Mouse (Mus musculus) heart, postnatal 0 days (tissue): ENCODE results near the gene Prpsap1. TPM values are rescaled to one million over a fixed set of nuclear protein-coding genes. Genes with fewer than 3 reads are reported as not detected.
"Not testable (repeated sequence)": the region's sequence is repeated elsewhere in the genome, so short reads cannot be mapped to it uniquely, and the experiment has no call there.

Source experiments
- ATAC-seq: fragments of 200-750 bp; cut with Nextera tagmentation; 2 replicates; pipeline ENCODE4 v1.8.0; 2017; ENCODE audit warnings: low read depth, moderate number of reproducible peaks, moderate library complexity; ENCODE audit not compliant: insufficient read depth
- DNase-seq: peaks from one replicate; pipeline ENCODE4 v3.0.0-alpha.2; 2016; ENCODE audit warnings: low spot score
- H3K27ac ChIP-seq: fragments of 300-500 bp; sonication (generic); 2 replicates; pipeline ENCODE4 v1.5.1; 2014; ENCODE audit warnings: low read depth, mild to moderate bottlenecking
- H3K27me3 ChIP-seq: fragments of 300-500 bp; sonication (generic); 2 replicates; pipeline ENCODE4 v1.6.1; 2014; ENCODE audit warnings: low read length, mixed read lengths; ENCODE audit not compliant: control insufficient read depth, insufficient read depth
- H3K36me3 ChIP-seq: fragments of 300-500 bp; sonication (generic); replicated peaks from 2 replicates; pipeline ENCODE4 v1.6.1; 2014; ENCODE audit warnings: low read length, mixed read lengths; ENCODE audit not compliant: control insufficient read depth, insufficient read depth
- H3K4me1 ChIP-seq: fragments of 300-500 bp; sonication (generic); 2 replicates; pipeline ENCODE4 v1.6.1; 2014; ENCODE audit warnings: antibody characterized with exemption; ENCODE audit not compliant: control insufficient read depth, insufficient read depth
- H3K4me2 ChIP-seq: fragments of 300-500 bp; sonication (generic); 2 replicates; pipeline ENCODE4 v1.6.1; 2014; ENCODE audit warnings: low read depth, mild to moderate bottlenecking, low read length, moderate library complexity
- H3K4me3 ChIP-seq: fragments of 300-500 bp; sonication (generic); 2 replicates; pipeline ENCODE4 v1.5.1; 2014; ENCODE audit warnings: low read depth, low read length
- H3K9ac ChIP-seq: fragments of 300-500 bp; sonication (generic); replicated peaks from 2 replicates; pipeline ENCODE4 v1.6.1; 2014; ENCODE audit warnings: low read depth, low read length, mixed read lengths
- H3K9me3 ChIP-seq: fragments of 300-500 bp; sonication (generic); replicated peaks from 2 replicates; pipeline ENCODE4 v1.6.1; 2016; ENCODE audit warnings: low read length; ENCODE audit not compliant: control insufficient read depth
- CTCF ChIP-seq: IDR thresholded peaks from 2 replicates; pipeline ENCODE4 v1.5.1; 2016; ENCODE audit warnings: antibody characterized with exemption, control low read depth, low read depth
- EP300 ChIP-seq: IDR thresholded peaks from 2 replicates; pipeline ENCODE4 v1.6.1; 2016; ENCODE audit warnings: antibody characterized with exemption, low read depth
- WGBS: fragments of 180-500 bp; shearing (Covaris S2); extraction: QIAGEN DNeasy Blood & Tissue Kit; methylation state at CpG from one replicate; pipeline ENCODE4 v1.1.7; 2014; 5-methylcytosine and 5-hydroxymethylcytosine counted together
- polyA plus RNA-seq: library from polyadenylated mRNA; unstranded; fragments of >200 nt; fragmentation: Nextera tagmentation; extraction: Ambion mirVana; gene quantifications from 2 replicates; pipeline ENCODE4 v1.2.1, GENCODE M21; 2015
- total RNA-seq: library from RNA; depleted of rRNA; stranded (reverse); fragments of >200 nt; gene quantifications from 2 replicates; pipeline ENCODE4 v1.2.3, GENCODE M21; 2014; ENCODE audit warnings: low replicate concordance

The Prpsap1 gene
- total and polyA plus RNA-seq, 2 experiments from 2014 or later = 43.3 to 59.2 TPM

GRCm38 (mm10) chr11:116476041-116476440 lies 18.0 kb downstream of the Prpsap1 start:
- Histone ChIP-seq H3K9me3 (no peaks in the 10 kb centered on the region), H3K4me1 (no peaks in the 10 kb centered on the region), H3K4me2 (no peak overlapping the region), H3K27me3 (no peaks in the 10 kb centered on the region), H3K36me3 (peaks cover 89% of the 10 kb centered on the region), H3K27ac (peak overlapping the region; percentile 57), H3K9ac (no peak overlapping the region), H3K4me3 (no peak overlapping the region)
- DNase-seq = no peak
- 77% methylated on average over 10 of the region's 10 CpGs for WGBS
- no peak for TF ChIP-seq CTCF
- no peak for TF ChIP-seq EP300
- ATAC-seq = no peak

DNA sequence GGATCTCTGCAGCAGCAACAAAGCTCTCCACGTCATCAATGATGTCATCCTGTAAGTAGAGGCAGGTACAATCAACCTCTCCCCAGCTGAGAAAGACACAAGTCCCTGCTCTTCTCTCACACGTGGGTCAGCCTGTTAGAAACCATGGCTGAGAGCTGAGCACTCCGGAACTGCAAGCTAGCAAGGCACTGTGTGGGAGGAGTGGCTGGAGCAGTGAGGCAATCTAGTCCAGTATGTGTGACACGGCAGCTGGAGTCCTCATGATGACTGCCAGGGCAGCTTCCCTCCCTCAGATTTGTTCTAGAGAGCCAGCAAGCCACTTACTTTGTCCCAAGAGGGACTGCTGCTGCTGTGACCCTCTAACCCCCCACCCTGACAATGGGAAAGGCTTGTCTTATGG lies 21.7 kb downstream of the Prpsap1 start:
- DNase-seq (no peak), ATAC-seq (no peak)
- Histone ChIP-seq H3K4me2 (no peak overlapping the region), H3K27me3 (no peaks in the 10 kb centered on the region), H3K9me3 (no peaks in the 10 kb centered on the region), H3K4me3 (no peak overlapping the region), H3K4me1 (peaks cover 4% of the 10 kb centered on the region; the same call in 1 of the 2 replicates), H3K9ac (no peak overlapping the region), H3K27ac (no peak overlapping the region), H3K36me3 (peaks cover 65% of the 10 kb centered on the region)
- TF ChIP-seq CTCF (no peak), EP300 (no peak)
- WGBS = 56% methylated on average over 4 of the region's 4 CpGs

- DNase-seq (peak; percentile 58), ATAC-seq (peak; percentile 80)
- no peaks in the 10 kb centered on the region for H3K9me3 ChIP-seq
- no peaks in the 10 kb centered on the region for H3K27me3 ChIP-seq
- no peak overlapping the region for H3K4me2 ChIP-seq
- no peak overlapping the region; the same call in 1 of the 2 replicates for H3K9ac ChIP-seq
- no peak overlapping the region for H3K4me3 ChIP-seq
- H3K4me1 ChIP-seq = peaks cover 4% of the 10 kb centered on the region; the same call in 1 of the 2 replicates
- 39% methylated on average over 4 of the region's 4 CpGs for WGBS
- TF ChIP-seq CTCF = no peak
- no peak for TF ChIP-seq EP300
- H3K27ac ChIP-seq = peak overlapping the region; percentile 70
- peaks cover 51% of the 10 kb centered on the region for H3K36me3 ChIP-seq
These were observed 23.1 kb downstream of the Prpsap1 start for GRCm38 (mm10) chr11:116470896-116471295.

GRCm38 (mm10) chr11:116470249-116470648 lies 23.8 kb downstream of the Prpsap1 start:
- peaks cover 4% of the 10 kb centered on the region; the same call in 1 of the 2 replicates for H3K4me1 ChIP-seq
- H3K4me2 ChIP-seq = no peak overlapping the region
- peaks cover 45% of the 10 kb centered on the region for H3K36me3 ChIP-seq
- peak overlapping the region; percentile 70 for H3K27ac ChIP-seq
- H3K9ac ChIP-seq = peak overlapping the region; percentile 42; the same call in 1 of the 2 replicates
- H3K4me3 ChIP-seq = no peak overlapping the region
- H3K27me3 ChIP-seq = no peaks in the 10 kb centered on the region
- ATAC-seq (no peak), DNase-seq (no peak)
- 85% methylated on average over 3 of the region's 3 CpGs for WGBS
- no peak for TF ChIP-seq EP300
- TF ChIP-seq CTCF = no peak
- no peaks in the 10 kb centered on the region for H3K9me3 ChIP-seq

DNA sequence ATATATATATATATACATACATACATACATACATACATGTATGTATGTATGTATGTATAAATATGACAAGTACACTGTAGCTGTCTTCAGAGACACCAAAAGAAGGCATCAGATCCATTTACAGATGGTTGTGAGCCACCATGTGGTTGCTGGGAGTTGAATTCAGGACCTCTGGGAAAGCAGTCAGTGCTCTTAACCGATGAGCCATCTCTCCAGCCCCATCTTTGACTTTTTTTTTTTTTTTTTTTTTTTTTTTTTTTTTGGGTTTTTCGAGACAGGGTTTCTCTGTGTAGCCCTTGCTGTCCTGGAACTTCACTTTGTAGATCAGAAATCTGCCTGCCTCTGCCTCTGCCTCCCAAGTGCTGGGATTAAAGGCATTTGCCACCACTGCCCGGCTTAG lies 25.7 kb downstream of the Prpsap1 start:
- not testable (repeated sequence) for H3K27ac ChIP-seq, DNase-seq, H3K4me2 ChIP-seq, H3K9ac ChIP-seq, H3K27me3 ChIP-seq, H3K9me3 ChIP-seq, H3K4me1 ChIP-seq, ATAC-seq, H3K4me3 ChIP-seq
- 81% methylated on average over 3 of the region's 3 CpGs for WGBS
- H3K36me3 ChIP-seq = peaks cover 32% of the 10 kb centered on the region

GRCm38 (mm10) chr11:116466141-116466540 lies 27.9 kb downstream of the Prpsap1 start, which contains the start of gene Qrich2:
Gene Qrich2, minus strand, starts transcription at chr11:116466241.
- TF ChIP-seq EP300 (no peak), CTCF (no peak)
- Histone ChIP-seq H3K27me3 (no peaks in the 10 kb centered on the region), H3K36me3 (peaks cover 13% of the 10 kb centered on the region), H3K4me3 (no peak within 1 kb of the TSS), H3K4me2 (no peak within 1 kb of the TSS), H3K9me3 (no peaks in the 10 kb centered on the region), H3K4me1 (peaks cover 4% of the 10 kb centered on the region; the same call in 1 of the 2 replicates), H3K9ac (no peak within 1 kb of the TSS), H3K27ac (no peak within 1 kb of the TSS)
- DNase-seq (no peak), ATAC-seq (no peak)
- WGBS = 60% methylated on average over 20 of the region's 20 CpGs
